ENCODE assay signal across 18 mouse cellular contexts in the genomic region with DNA sequence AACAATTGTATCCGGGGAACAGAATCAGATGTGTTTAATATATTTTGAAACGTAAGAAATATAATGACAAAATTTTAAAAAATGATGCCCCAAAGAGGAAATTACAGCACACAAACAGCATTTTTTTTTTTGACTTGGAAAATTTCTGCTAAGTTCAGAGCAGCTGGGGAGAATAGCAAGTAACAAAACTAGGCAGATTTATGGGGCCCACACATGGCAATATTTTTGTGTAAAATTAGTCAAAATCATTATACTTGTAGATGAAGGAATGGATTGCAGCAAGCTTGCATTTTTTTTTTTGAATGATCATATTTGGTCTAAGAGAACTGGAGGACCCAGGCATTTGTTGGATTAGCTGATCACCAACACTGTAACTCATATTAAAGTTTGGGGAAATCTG.
A peak's percentile ranks its signal among the peaks of the same experiment; 100 is the strongest.
DNase-seq lines count a peak whose midpoint lies in the region; ATAC-seq and TF ChIP-seq lines count a peak whose summit lies in the region.
"Had no signal": no experiment of that assay in that cellular context is flagged by ENCODE, and none has a peak within 500 bp of the region (broad histone marks: within the 10 kb centered on the region; RNA-seq: fewer than 3 reads in every experiment).

No protein-coding gene starts in this region.

- no peak for TF ChIP-seq CTCF in forebrain, postnatal 0 days (IDR thresholded peaks at IDR 0.05; ENCODE audit: low read depth)

- no peaks in the 10 kb centered on the region for H3K36me3 ChIP-seq in forebrain, postnatal 0 days (ENCODE audit: insufficient read depth)
- H3K36me3 ChIP-seq in forebrain, embryonic 15.5 days = no peaks in the 10 kb centered on the region
- H3K36me3 ChIP-seq: embryonic facial prominence, embryonic 13.5 days had no signal

- H3K4me2 ChIP-seq in forebrain, postnatal 0 days (ENCODE audit: low read depth) = no peak overlapping the region
- no peak overlapping the region for H3K4me2 ChIP-seq in forebrain, embryonic 15.5 days (replicated peaks)
- H3K4me2 ChIP-seq: embryonic facial prominence, embryonic 13.5 days; forebrain, embryonic 13.5 days had no signal

- no peak overlapping the region for H3K4me3 ChIP-seq in forebrain, postnatal 0 days (ENCODE audit: low read depth, low read length)
- H3K4me3 ChIP-seq in forebrain, embryonic 15.5 days = no peak overlapping the region
- H3K4me3 ChIP-seq: embryonic facial prominence, embryonic 13.5 days; forebrain, embryonic 13.5 days had no signal

- DNase-seq in forebrain, postnatal 0 days = peak; percentile 52
- DNase-seq in layer of hippocampus, adult 9-11 months = peak; percentile 14
- DNase-seq in layer of hippocampus, postnatal 25 days (ENCODE audit: extremely low spot score in 1 of 2, low spot score in 1 of 2) = no peak
- DNase-seq in brain, embryonic 18.5 days (ENCODE audit: low read depth, low spot score) = peak; percentile 46
- no peak for DNase-seq in left cerebral cortex, postnatal 14 days (ENCODE audit: low spot score in 2 of 2)
- DNase-seq in adrenal gland, postnatal 36 days = no peak
- DNase-seq: adrenal gland, adult 2 months; adrenal gland, postnatal 10 days; adrenal gland, postnatal 25 days; cerebellum, adult 11-12 months; cerebellum, adult 2 months; cerebellum, adult 9-10 months; cerebellum, postnatal 10 days; cerebellum, postnatal 25 days had no signal

- H3K4me1 ChIP-seq in forebrain, postnatal 0 days (ENCODE audit: insufficient read depth) = no peaks in the 10 kb centered on the region
- H3K4me1 ChIP-seq in forebrain, embryonic 15.5 days = no peaks in the 10 kb centered on the region
- H3K4me1 ChIP-seq: embryonic facial prominence, embryonic 13.5 days; forebrain, embryonic 13.5 days had no signal

- no peaks in the 10 kb centered on the region for H3K27me3 ChIP-seq in forebrain, postnatal 0 days (ENCODE audit: insufficient read depth, low read length)
- no peaks in the 10 kb centered on the region for H3K27me3 ChIP-seq in forebrain, embryonic 15.5 days
- H3K27me3 ChIP-seq: embryonic facial prominence, embryonic 13.5 days; forebrain, embryonic 13.5 days had no signal

- intact Hi-C loops in left cerebral cortex, postnatal 14 days (cut with DNase I) = no loop called here

- no peak overlapping the region for H3K9ac ChIP-seq in forebrain, postnatal 0 days
- H3K9ac ChIP-seq in forebrain, embryonic 15.5 days (replicated peaks) = no peak overlapping the region
- H3K9ac ChIP-seq: embryonic facial prominence, embryonic 13.5 days; forebrain, embryonic 13.5 days had no signal

- 55% methylated on average over 2 of the region's 2 CpGs for WGBS in forebrain, postnatal 0 days
- WGBS in forebrain, embryonic 15.5 days = 70% methylated on average over 2 of the region's 2 CpGs

- H3K27ac ChIP-seq in forebrain, postnatal 0 days (ENCODE audit: low read depth, low read length) = no peak overlapping the region
- no peak overlapping the region for H3K27ac ChIP-seq in forebrain, embryonic 15.5 days (replicated peaks)
- H3K27ac ChIP-seq: embryonic facial prominence, embryonic 13.5 days; forebrain, embryonic 13.5 days had no signal

- H3K9me3 ChIP-seq in forebrain, postnatal 0 days (ENCODE audit: low read length) = no peaks in the 10 kb centered on the region
- no peaks in the 10 kb centered on the region for H3K9me3 ChIP-seq in forebrain, embryonic 15.5 days
- H3K9me3 ChIP-seq: embryonic facial prominence, embryonic 13.5 days; forebrain, embryonic 13.5 days had no signal

- ATAC-seq in forebrain, postnatal 0 days = no peak; the same call in 1 of the 2 replicates
- ATAC-seq in forebrain, embryonic 15.5 days (replicated peaks) = no peak
- ATAC-seq: forebrain, embryonic 13.5 days; forebrain, embryonic 16.5 days had no signal

Comparison
In these comparisons a context has a peak if more than half of its experiments do, and no peak if none do; other contexts are left out.
1. DNase-seq: peak in forebrain, postnatal 0 days (single experiment), layer of hippocampus, adult 9-11 months (single experiment) and brain, embryonic 18.5 days (single experiment); none in layer of hippocampus, postnatal 25 days (0 of 2), left cerebral cortex, postnatal 14 days (0 of 2) and adrenal gland, postnatal 36 days (0 of 2).